Mouse (Mus musculus): ENCODE measurements around the gene Simc1. TPM values are rescaled to one million over a fixed set of nuclear protein-coding genes. Genes with fewer than 3 reads are reported as not detected.

Simc1 gene
- polyA plus RNA-seq, 1 experiment, result 7.5 TPM

- H3K4me3 ChIP-seq (ENCODE audit: insufficient read depth, low read depth, low read length), result no peak overlapping the region
- TF ChIP-seq POLR2A (IDR thresholded peaks at IDR 0.05; ENCODE audit: low read depth, low read length) (no peak), CTCF (conservative IDR thresholded peaks at IDR 0.05; ENCODE audit: insufficient read depth, insufficient read length, low read depth, low read length) (no peak)
- 84% methylated on average over 11 of the region's 11 CpGs for WGBS
- no peaks in the 10 kb centered on the region for H3K36me3 ChIP-seq (ENCODE audit: control insufficient read depth, insufficient read depth, low read length)
- peaks cover 11% of the 10 kb centered on the region; the same call in 1 of the 2 replicates for H3K4me1 ChIP-seq (ENCODE audit: control insufficient read depth, insufficient read depth, low read length)
- DNase-seq, result no peak
- no peak overlapping the region for H3K27ac ChIP-seq (ENCODE audit: insufficient read depth, low read depth, low read length)
- H3K27me3 ChIP-seq (replicated peaks; ENCODE audit: control insufficient read depth, insufficient read depth, low read length), result no peaks in the 10 kb centered on the region
Measured at GRCm38 (mm10) chr13:54593617-54594016, 90.0 kb downstream of the Simc1 start.

- H3K36me3 ChIP-seq (ENCODE audit: control insufficient read depth, insufficient read depth, low read length), result no peaks in the 10 kb centered on the region
- H3K4me1 ChIP-seq (ENCODE audit: control insufficient read depth, insufficient read depth, low read length), result peaks cover 11% of the 10 kb centered on the region; the same call in 1 of the 2 replicates
- no peak overlapping the region for H3K27ac ChIP-seq (ENCODE audit: insufficient read depth, low read depth, low read length)
- no peak overlapping the region for H3K4me3 ChIP-seq (ENCODE audit: insufficient read depth, low read depth, low read length)
- no peaks in the 10 kb centered on the region for H3K27me3 ChIP-seq (replicated peaks; ENCODE audit: control insufficient read depth, insufficient read depth, low read length)
- DNase-seq, result peak; percentile 45
- WGBS, result 60% methylated on average over 8 of the region's 8 CpGs
- TF ChIP-seq CTCF (conservative IDR thresholded peaks at IDR 0.05; ENCODE audit: insufficient read depth, insufficient read length, low read depth, low read length) (no peak), POLR2A (IDR thresholded peaks at IDR 0.05; ENCODE audit: low read depth, low read length) (no peak)
Measured at GRCm38 (mm10) chr13:54596107-54596690, 92.6 kb downstream of the Simc1 start.

GRCm38 (mm10) chr13:54596870-54597269 is 93.3 kb downstream of the Simc1 start:
- WGBS, result 53% methylated on average over 5 of the region's 5 CpGs
- Histone ChIP-seq H3K27me3 (replicated peaks; ENCODE audit: control insufficient read depth, insufficient read depth, low read length) (no peaks in the 10 kb centered on the region), H3K36me3 (ENCODE audit: control insufficient read depth, insufficient read depth, low read length) (no peaks in the 10 kb centered on the region), H3K4me3 (ENCODE audit: insufficient read depth, low read depth, low read length) (no peak overlapping the region), H3K4me1 (ENCODE audit: control insufficient read depth, insufficient read depth, low read length) (peaks cover 11% of the 10 kb centered on the region; the same call in 1 of the 2 replicates), H3K27ac (ENCODE audit: insufficient read depth, low read depth, low read length) (no peak overlapping the region)
- DNase-seq, result peak; percentile 57
- TF ChIP-seq CTCF (conservative IDR thresholded peaks at IDR 0.05; ENCODE audit: insufficient read depth, insufficient read length, low read depth, low read length) (no peak), POLR2A (IDR thresholded peaks at IDR 0.05; ENCODE audit: low read depth, low read length) (no peak)

- Histone ChIP-seq H3K27me3 (replicated peaks; ENCODE audit: control insufficient read depth, insufficient read depth, low read length) (no peaks in the 10 kb centered on the region), H3K36me3 (ENCODE audit: control insufficient read depth, insufficient read depth, low read length) (no peaks in the 10 kb centered on the region), H3K27ac (ENCODE audit: insufficient read depth, low read depth, low read length) (no peak overlapping the region), H3K4me1 (ENCODE audit: control insufficient read depth, insufficient read depth, low read length) (peaks cover 11% of the 10 kb centered on the region; the same call in 1 of the 2 replicates), H3K4me3 (ENCODE audit: insufficient read depth, low read depth, low read length) (no peak overlapping the region)
- TF ChIP-seq POLR2A (IDR thresholded peaks at IDR 0.05; ENCODE audit: low read depth, low read length) (no peak), CTCF (conservative IDR thresholded peaks at IDR 0.05; ENCODE audit: insufficient read depth, insufficient read length, low read depth, low read length) (no peak)
- 84% methylated on average over 12 of the region's 12 CpGs for WGBS
- no peak for DNase-seq
Measured at GRCm38 (mm10) chr13:54598622-54599143, 95.1 kb downstream of the Simc1 start.

Other genes with a start within 250 kb of the Simc1 start
- gene Cplx2, start 132.4 kb upstream of the Simc1 start, polyA plus RNA-seq (2012; rRNA removed), result 11.8 and 15.5 TPM in 2 replicates
- gene Thoc3, start 34.9 kb upstream of the Simc1 start, polyA plus RNA-seq (2012; rRNA removed), result 20.3 and 28.2 TPM in 2 replicates
- 701 and 716 TPM in 2 replicates for gene 4833439L19Rik, start 61.7 kb downstream of the Simc1 start, polyA plus RNA-seq (2012; rRNA removed)
- gene Arl10, start 71.2 kb downstream of the Simc1 start, polyA plus RNA-seq (2012; rRNA removed), result 20.1 and 23.3 TPM in 2 replicates
- gene Nop16, start 86.3 kb downstream of the Simc1 start, polyA plus RNA-seq (2012; rRNA removed), result 13.7 and 19.0 TPM in 2 replicates
- gene Higd2a, start 86.4 kb downstream of the Simc1 start, polyA plus RNA-seq (2012; rRNA removed), result 365 and 419 TPM in 2 replicates
- 102 and 119 TPM in 2 replicates for gene Cltb, start 107.6 kb downstream of the Simc1 start, polyA plus RNA-seq (2012; rRNA removed)
- 26.3 and 27.9 TPM in 2 replicates for gene Faf2, start 118.0 kb downstream of the Simc1 start, polyA plus RNA-seq (2012; rRNA removed)
- 191 and 192 TPM in 2 replicates for gene Rnf44, start 190.1 kb downstream of the Simc1 start, polyA plus RNA-seq (2012; rRNA removed)
- gene Cdhr2, start 197.7 kb downstream of the Simc1 start, polyA plus RNA-seq (2012; rRNA removed), result 31.3 and 37.9 TPM in 2 replicates
- 0.03 and 0.04 TPM in 2 replicates for gene Gprin1, start 246.1 kb downstream of the Simc1 start, polyA plus RNA-seq (2012; rRNA removed)

Measured in kidney, adult 2 months (tissue).